Mouse (Mus musculus) lung, postnatal 14 days (tissue): Measurements from ENCODE around the gene Foxn4.

ENCODE experiments used
- DNase-seq: peaks from one replicate; pipeline ENCODE4 v3.0.0; 2021

Foxn4 gene

GRCm38 (mm10) chr5:114279382-114280143, 6.0 kb upstream of the Foxn4 start:
- DNase-seq, result no peak

DNA sequence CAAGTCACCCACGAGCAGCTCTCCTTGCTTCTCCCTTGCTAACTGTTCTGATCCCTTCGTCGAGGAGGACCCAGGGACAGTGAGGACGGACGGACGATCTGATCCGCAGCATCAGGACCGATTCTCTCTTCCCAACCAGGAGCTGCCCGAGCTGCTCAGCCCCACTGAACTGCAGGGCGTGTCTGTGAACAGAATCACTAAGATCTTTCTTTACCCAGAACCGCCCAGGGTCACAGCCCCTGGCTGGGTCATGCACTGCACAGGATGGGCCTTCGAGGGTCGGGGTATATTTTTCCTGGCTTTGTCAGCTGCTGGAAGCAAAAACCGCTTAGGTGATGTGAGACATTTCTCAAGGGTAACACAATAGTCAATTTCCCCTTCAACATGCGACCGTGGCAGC, 2.4 kb upstream of the Foxn4 start:
- DNase-seq, result no peak

- DNase-seq, result no peak
Measured at GRCm38 (mm10) chr5:114275339-114275738, 1.7 kb upstream of the Foxn4 start.

GRCm38 (mm10) chr5:114269984-114270383, 3.6 kb downstream of the Foxn4 start:
- DNase-seq, result no peak

- no peak for DNase-seq
Measured at GRCm38 (mm10) chr5:114269499-114269898, 4.1 kb downstream of the Foxn4 start.

DNA sequence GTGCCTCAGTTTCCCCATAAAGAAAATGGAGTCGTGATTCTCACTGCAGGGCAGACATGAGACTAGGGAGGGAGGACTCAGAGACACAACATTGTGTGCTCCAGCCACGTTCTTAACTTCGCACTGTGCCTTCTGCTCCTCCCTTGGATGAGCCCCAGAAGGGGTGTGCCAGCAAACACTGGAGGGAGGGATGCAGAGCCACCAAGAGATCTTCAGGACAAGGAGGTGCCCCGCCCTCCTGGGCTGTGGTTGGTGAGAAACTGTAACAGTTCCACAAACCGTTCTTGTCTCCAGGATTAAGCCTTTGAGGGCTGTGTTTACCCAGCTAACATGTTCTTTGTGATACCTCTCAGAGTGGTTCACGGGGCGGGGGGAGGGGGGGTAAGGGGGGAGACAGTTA, 5.0 kb downstream of the Foxn4 start:
- peak; percentile 44 for DNase-seq

DNA sequence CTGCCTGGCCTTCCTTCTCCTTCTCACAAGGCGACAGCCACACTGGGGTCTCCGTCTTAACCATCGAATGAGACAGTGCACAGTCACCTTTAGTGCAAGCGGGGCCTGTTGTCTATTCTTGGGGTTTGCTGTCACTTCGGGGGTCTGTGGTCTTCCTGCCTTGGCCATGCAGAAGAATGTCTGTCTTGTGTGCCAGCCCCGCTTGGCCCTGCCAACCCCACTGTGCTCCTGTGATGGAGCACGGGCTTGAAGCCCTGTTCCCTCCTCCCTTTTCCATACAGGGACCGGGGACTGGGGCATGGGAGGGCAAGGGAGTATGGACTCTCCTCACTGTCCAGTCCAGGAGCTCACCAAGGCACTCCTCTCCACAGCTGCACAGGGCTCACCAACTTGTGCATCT, 8.8 kb downstream of the Foxn4 start:
- no peak for DNase-seq

GRCm38 (mm10) chr5:114264030-114264459, 9.6 kb downstream of the Foxn4 start:
- no peak for DNase-seq

DNA sequence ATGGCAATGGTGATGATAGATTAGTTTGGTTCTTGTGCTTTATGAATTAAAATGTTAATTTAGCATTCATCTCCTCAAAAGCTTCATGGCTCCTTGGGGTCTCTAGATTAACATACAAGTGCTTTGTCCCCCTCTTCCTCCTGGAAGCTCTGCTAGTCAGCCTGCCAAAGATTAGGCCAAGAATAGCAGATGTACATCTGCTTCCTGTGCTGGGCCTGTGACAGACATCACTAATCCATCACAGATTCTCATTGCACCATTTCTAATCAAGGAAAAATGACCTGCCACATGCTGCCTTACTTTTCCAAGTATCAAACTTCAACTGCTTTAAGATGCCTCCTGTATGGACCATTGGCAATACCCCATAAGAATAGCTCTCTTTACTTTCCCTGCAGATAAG, 12.1 kb downstream of the Foxn4 start:
- DNase-seq, result no peak

- DNase-seq, result no peak
Measured at GRCm38 (mm10) chr5:114259495-114259894, 14.1 kb downstream of the Foxn4 start.

- peak; percentile 79 for DNase-seq
Measured at GRCm38 (mm10) chr5:114248174-114248589, 25.4 kb downstream of the Foxn4 start.

DNA sequence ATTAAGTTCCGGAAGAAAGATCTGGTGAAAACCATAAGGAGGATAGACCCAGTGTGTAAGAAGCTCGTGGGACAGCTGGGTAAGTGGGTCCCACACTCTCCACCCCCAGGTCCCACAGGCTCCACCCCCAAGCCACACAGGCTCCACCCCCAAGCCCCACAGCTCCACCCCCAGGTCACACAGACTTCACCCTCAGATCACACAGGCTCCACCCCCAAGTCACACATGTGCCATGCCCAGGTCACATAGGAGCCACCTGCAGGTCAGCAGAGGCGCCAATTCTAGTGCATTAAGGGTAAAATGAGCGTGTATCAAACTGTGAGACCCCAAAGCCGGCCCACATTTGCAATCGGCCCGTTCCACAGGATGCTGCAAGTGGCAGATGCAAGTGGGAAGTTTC, 27.1 kb downstream of the Foxn4 start:
- DNase-seq, result no peak

DNA sequence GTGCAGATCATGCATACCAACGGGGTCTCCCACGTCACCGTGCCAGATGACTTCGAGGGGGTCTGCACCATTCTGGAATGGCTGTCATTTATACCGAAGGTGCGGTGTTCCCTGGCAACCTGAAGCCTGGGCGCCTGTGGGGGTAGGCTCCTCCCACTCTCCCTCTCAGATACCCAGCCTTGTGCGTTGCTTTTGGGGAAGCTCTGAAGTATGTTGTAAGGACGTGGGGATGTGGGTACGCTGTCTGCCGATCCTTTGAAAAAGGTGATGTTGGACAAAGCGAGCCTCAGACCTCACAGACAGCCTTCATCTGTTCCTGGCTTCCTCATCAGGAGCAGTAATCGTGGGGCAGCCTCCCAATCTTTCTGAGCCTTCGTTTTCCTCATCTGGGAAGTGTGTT, 33.9 kb downstream of the Foxn4 start:
- DNase-seq, result no peak

- no peak for DNase-seq
Measured at GRCm38 (mm10) chr5:114238924-114239323, 34.7 kb downstream of the Foxn4 start.

GRCm38 (mm10) chr5:114228901-114229300, 44.7 kb downstream of the Foxn4 start:
- no peak for DNase-seq

- DNase-seq, result no peak
Measured at GRCm38 (mm10) chr5:114226051-114226450, 47.6 kb downstream of the Foxn4 start.

GRCm38 (mm10) chr5:114218771-114219170, 54.8 kb downstream of the Foxn4 start:
- DNase-seq, result no peak

- no peak for DNase-seq
Measured at GRCm38 (mm10) chr5:114213183-114213582, 60.4 kb downstream of the Foxn4 start.

GRCm38 (mm10) chr5:114206158-114206557, 67.4 kb downstream of the Foxn4 start:
- no peak for DNase-seq
